Mouse (Mus musculus) MEL (cell line): ENCODE measurements around the gene Nudt8. TPM values are rescaled to one million over a fixed set of nuclear protein-coding genes. Genes with fewer than 3 reads are reported as not detected.

ENCODE experiments used
- DNase-seq: peaks from one replicate; pipeline ENCODE4 v3.0.0; 2011; ENCODE audit warnings: low read depth, low spot score
- H3K27ac ChIP-seq: 2 replicates; pipeline ENCODE4 v1.5.1; 2012; ENCODE audit warnings: low read depth, mild to moderate bottlenecking, control low read depth, low read length, moderate library complexity; ENCODE audit not compliant: control insufficient read depth
- H3K27me3 ChIP-seq, 2 experiments: fragments of 150-350 bp in 1 of 2; sonication (generic) in 1 of 2; 2 replicates each; pipeline ENCODE4 v1.6.1; 2012; ENCODE audit warnings: low read length in 2 of 2, mild to moderate bottlenecking in 2 of 2, improper control_type of control experiment in 1 of 2, moderate library complexity in 1 of 2; ENCODE audit not compliant: insufficient read depth in 2 of 2, control insufficient read depth in 1 of 2
- H3K36me3 ChIP-seq, 2 experiments: 2 replicates each; pipeline ENCODE4 v1.6.1; 2012 to 2014; ENCODE audit warnings: low read length in 2 of 2, improper control_type of control experiment in 1 of 2, inconsistent platforms in 1 of 2, mild to moderate bottlenecking in 1 of 2; ENCODE audit not compliant: insufficient read depth in 2 of 2, control insufficient read depth in 1 of 2
- H3K4me1 ChIP-seq, 2 experiments: fragments of 150-350 bp in 1 of 2; sonication (generic) in 1 of 2; 2 replicates each; pipeline ENCODE4 v1.6.1; 2012; ENCODE audit warnings: low read length in 2 of 2, improper control_type of control experiment in 1 of 2, mild to moderate bottlenecking in 1 of 2; ENCODE audit not compliant: insufficient read depth in 2 of 2, control insufficient read depth in 1 of 2
- H3K4me3 ChIP-seq, 2 experiments: fragments of 150-350 bp in 1 of 2; sonication (generic) in 1 of 2; 2 replicates each; pipeline ENCODE4 v1.5.1; 2012; ENCODE audit warnings: low read depth in 2 of 2, low read length in 2 of 2, mild to moderate bottlenecking in 2 of 2, moderate library complexity in 2 of 2, control low read depth in 1 of 2, improper control_type of control experiment in 1 of 2; ENCODE audit not compliant: control insufficient read depth in 1 of 2, insufficient read depth in 1 of 2
- H3K79me2 ChIP-seq: 2 replicates; pipeline ENCODE4 v1.6.1; 2012; ENCODE audit warnings: mild to moderate bottlenecking, low read length, moderate library complexity; ENCODE audit not compliant: control insufficient read depth, poor library complexity, insufficient read depth
- H3K9ac ChIP-seq: 2 replicates; pipeline ENCODE4 v1.6.1; 2012; ENCODE audit warnings: low read depth, mild to moderate bottlenecking, control low read depth, low read length, moderate library complexity; ENCODE audit not compliant: control insufficient read depth, poor library complexity, severe bottlenecking
- H3K9me3 ChIP-seq: fragments of 150-350 bp; sonication (generic); replicated peaks from 2 replicates; pipeline ENCODE4 v1.6.1; 2012; ENCODE audit warnings: mild to moderate bottlenecking, low read length, improper control_type of control experiment, moderate library complexity; ENCODE audit not compliant: insufficient read depth
- BHLHE40 ChIP-seq: IDR thresholded peaks from 2 replicates; pipeline ENCODE4 v1.6.1; 2012; ENCODE audit warnings: low read depth, mild to moderate bottlenecking, inconsistent platforms, low read length, improper control_type of control experiment, borderline replicate concordance
- CHD1 ChIP-seq: IDR thresholded peaks from 2 replicates; pipeline ENCODE4 v1.6.1; 2012; ENCODE audit warnings: low read depth, mild to moderate bottlenecking, inconsistent platforms, low read length, improper control_type of control experiment
- CTCF ChIP-seq, 3 experiments: IDR thresholded peaks in 2 of 3; conservative IDR thresholded peaks in 1 of 3; 2 replicates each; pipeline ENCODE4 v1.5.1; 2011 to 2012; ENCODE audit warnings: low read length in 3 of 3, low read depth in 2 of 3, mild to moderate bottlenecking in 2 of 3, improper control_type of control experiment in 1 of 3, inconsistent platforms in 1 of 3, mixed read lengths in 1 of 3, moderate library complexity in 1 of 3; ENCODE audit not compliant: control insufficient read depth in 1 of 3, insufficient read depth in 1 of 3, poor library complexity in 1 of 3, severe bottlenecking in 1 of 3
- ELF1 ChIP-seq: IDR thresholded peaks from 2 replicates; pipeline ENCODE4 v1.6.1; 2014; ENCODE audit warnings: low read depth, mild to moderate bottlenecking, inconsistent platforms, low read length, improper control_type of control experiment, moderate library complexity
- ETS1 ChIP-seq: IDR thresholded peaks from 2 replicates; pipeline ENCODE4 v1.6.1; 2012; ENCODE audit warnings: low read depth, mild to moderate bottlenecking, inconsistent platforms, low read length, improper control_type of control experiment, moderate library complexity
- MAFK ChIP-seq: IDR thresholded peaks from 2 replicates; pipeline ENCODE4 v1.6.1; 2011; ENCODE audit warnings: low read depth, mild to moderate bottlenecking, low read length, improper control_type of control experiment, borderline replicate concordance
- MXI1 ChIP-seq: IDR thresholded peaks from 2 replicates; pipeline ENCODE4 v1.6.1; 2011; ENCODE audit warnings: mild to moderate bottlenecking, low read depth, low read length, improper control_type of control experiment
- NRF1 ChIP-seq: IDR thresholded peaks from 2 replicates; pipeline ENCODE4 v1.6.1; 2014; ENCODE audit warnings: low read depth, mild to moderate bottlenecking, inconsistent platforms, low read length, improper control_type of control experiment, moderate library complexity; ENCODE audit not compliant: poor library complexity, insufficient read depth, severe bottlenecking
- SIN3A ChIP-seq: IDR thresholded peaks from 2 replicates; pipeline ENCODE4 v1.6.1; 2012; ENCODE audit warnings: low read length, improper control_type of control experiment, inconsistent platforms
- TAL1 ChIP-seq: IDR thresholded peaks from 2 replicates; pipeline ENCODE4 v1.6.1; 2012; ENCODE audit warnings: mild to moderate bottlenecking, inconsistent platforms, low read length, moderate library complexity, mixed read lengths
- USF1 ChIP-seq: IDR thresholded peaks from 2 replicates; pipeline ENCODE4 v1.6.1; 2014; ENCODE audit warnings: low read depth, mild to moderate bottlenecking, inconsistent platforms, low read length, improper control_type of control experiment, moderate library complexity
- USF2 ChIP-seq, 2 experiments: IDR thresholded peaks; 2 replicates each; pipeline ENCODE4 v1.6.1; 2011 to 2012; ENCODE audit warnings: improper control_type of control experiment in 2 of 2, low read length in 2 of 2, borderline replicate concordance in 1 of 2, inconsistent platforms in 1 of 2, low read depth in 1 of 2, mild to moderate bottlenecking in 1 of 2; ENCODE audit not compliant: insufficient read depth in 1 of 2
- ZC3H11A ChIP-seq: IDR thresholded peaks from 2 replicates; pipeline ENCODE4 v1.6.1; 2012; ENCODE audit warnings: low read depth, mild to moderate bottlenecking, inconsistent platforms, low read length, improper control_type of control experiment
- ZKSCAN1 ChIP-seq: IDR thresholded peaks from 2 replicates; pipeline ENCODE4 v1.6.1; 2012; ENCODE audit warnings: low read depth, mild to moderate bottlenecking, inconsistent platforms, low read length, improper control_type of control experiment, moderate library complexity
- polyA plus RNA-seq, 2 experiments: library from polyadenylated mRNA; stranded (reverse) in 1 of 2; unstranded in 1 of 2; fragments of >175 nt in 1 of 2; fragments of >200 nt in 1 of 2; gene quantifications; 2 replicates each; pipeline versions ENCODE4 v1.2.1 to v1.2.4; 2012; ENCODE audit warnings: low replicate concordance in 2 of 2, low read depth in 1 of 2; ENCODE audit not compliant: insufficient read length in 2 of 2, insufficient read depth in 1 of 2, missing spikeins in 1 of 2
- total RNA-seq: library from RNA; depleted of rRNA; stranded (reverse); fragments of 300-350 nt; gene quantifications from 2 replicates; pipeline ENCODE4 v1.2.3, GENCODE M21; 2012

The Nudt8 gene
- total and polyA plus RNA-seq, 3 experiments, result 58.1 to 71.5 TPM; not detected in 1

DNA sequence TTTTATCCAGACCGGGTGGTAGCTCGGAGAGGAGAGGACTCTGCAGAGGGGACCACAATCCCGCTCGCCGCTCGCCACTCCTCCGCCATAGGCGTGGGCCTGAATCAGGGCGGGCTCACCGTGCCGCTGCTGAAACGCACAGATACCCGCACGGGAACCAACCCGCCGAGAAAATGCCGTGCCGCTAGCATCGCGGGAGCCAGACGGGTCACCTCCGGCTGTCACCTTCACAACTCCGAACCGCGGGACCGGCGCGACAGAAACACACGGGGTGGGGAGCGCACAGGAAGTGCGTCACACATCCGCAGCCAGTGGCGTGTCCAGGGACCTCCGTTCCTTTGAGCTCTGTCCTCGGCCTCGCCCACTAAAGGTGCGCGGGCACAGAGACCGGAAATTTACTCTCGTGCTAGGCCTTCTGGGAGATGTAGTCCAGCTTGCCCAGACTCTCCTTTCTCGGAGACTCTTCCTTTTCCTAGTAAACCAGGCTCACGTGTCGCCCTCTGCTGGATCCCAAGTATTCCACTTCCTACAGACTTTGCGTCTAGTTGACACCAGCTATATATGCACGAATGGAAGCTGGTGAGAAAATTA is 12.1 kb downstream of the Nudt8 start, which contains the start of gene Ndufv1 (continued):
- TF ChIP-seq CTCF (IDR thresholded peaks at IDR 0.05 in 2 of 3, conservative IDR thresholded peaks at IDR 0.05 in 1 of 3; ENCODE audit: control insufficient read depth in 1 of 3, insufficient read depth in 1 of 3, low read depth in 2 of 3, low read length in 3 of 3, poor library complexity in 1 of 3, severe bottlenecking in 1 of 3) (peak; percentile 70 to 91 (median 73)), ETS1 (no peak)

DNA sequence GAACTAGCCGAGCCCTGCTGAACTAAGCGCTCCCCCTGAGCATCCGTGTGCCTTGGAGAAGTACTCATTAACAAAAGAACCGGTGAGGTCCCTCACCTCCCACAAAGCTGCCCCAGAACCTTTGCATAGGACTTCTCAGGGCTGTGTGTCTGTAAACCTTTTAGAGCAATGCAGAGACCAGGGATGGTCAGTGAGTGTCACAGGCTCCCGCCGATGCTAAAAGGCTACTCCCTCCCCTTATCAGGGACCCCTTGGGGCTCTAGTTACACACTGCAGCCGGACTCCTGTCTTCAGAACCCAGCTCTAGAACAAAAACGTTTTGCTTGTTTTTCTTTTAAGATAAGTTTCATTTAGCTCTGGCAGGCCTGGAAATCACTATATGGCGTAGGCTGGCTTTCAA is 12.7 kb downstream of the Nudt8 start:
- 0 out of 2 replicates have a peak, but pooled peaks have one; percentile 6 for TF ChIP-seq ETS1
- 0 out of 2 replicates have a peak, but pooled peaks have one; percentile 1 for TF ChIP-seq BHLHE40
- TF ChIP-seq USF2 (IDR thresholded peaks at IDR 0.05; ENCODE audit: borderline replicate concordance in 1 of 2, insufficient read depth in 1 of 2, low read depth in 1 of 2, low read length in 2 of 2), result no peak
- DNase-seq, result no peak
- H3K9ac ChIP-seq, result peak overlapping the region; percentile 70
- H3K4me3 ChIP-seq, result peak overlapping the region; percentile 42 to 88
- H3K9me3 ChIP-seq, result no peaks in the 10 kb centered on the region
- peaks cover 0 to 7% of the 10 kb centered on the region in 2 experiments; a peak in 2 of 4 replicates for H3K4me1 ChIP-seq
- H3K79me2 ChIP-seq, result peaks cover 10% of the 10 kb centered on the region
- no peaks in the 10 kb centered on the region for H3K27me3 ChIP-seq
- H3K27ac ChIP-seq, result peak overlapping the region; percentile 26; the same call in 1 of the 2 replicates
- H3K36me3 ChIP-seq, result peaks cover 0 to 8% of the 10 kb centered on the region in 2 experiments; a peak in 2 of 4 replicates

DNA sequence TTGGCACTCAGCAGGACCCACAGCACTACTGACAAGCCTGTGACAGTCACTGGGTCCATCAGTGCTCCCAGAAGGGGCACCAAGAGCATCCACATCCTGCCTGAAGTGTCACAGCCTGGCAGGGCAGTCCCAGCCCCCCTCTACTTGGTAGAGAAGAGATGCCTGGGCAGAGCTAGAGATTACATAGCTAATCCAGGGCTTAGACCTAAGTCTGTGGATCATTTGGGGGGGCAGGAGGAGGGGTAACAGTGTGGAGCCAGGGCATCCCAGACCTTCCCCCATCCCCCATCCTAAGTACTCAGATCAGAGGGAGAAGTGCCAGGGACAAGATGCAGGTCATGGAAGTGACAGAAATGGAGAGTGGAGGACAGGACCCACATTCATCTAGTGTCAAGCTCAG is 14.4 kb downstream of the Nudt8 start:
- peaks cover 0 to 8% of the 10 kb centered on the region in 2 experiments; a peak in 2 of 4 replicates for H3K36me3 ChIP-seq
- TF ChIP-seq CTCF (IDR thresholded peaks at IDR 0.05 in 2 of 3, conservative IDR thresholded peaks at IDR 0.05 in 1 of 3; ENCODE audit: control insufficient read depth in 1 of 3, insufficient read depth in 1 of 3, low read depth in 2 of 3, low read length in 3 of 3, poor library complexity in 1 of 3, severe bottlenecking in 1 of 3) (no peak), MXI1 (no peak), SIN3A (no peak), MAFK (no peak), ZC3H11A (no peak), NRF1 (no peak), USF2 (IDR thresholded peaks at IDR 0.05; ENCODE audit: borderline replicate concordance in 1 of 2, insufficient read depth in 1 of 2, low read depth in 1 of 2, low read length in 2 of 2) (no peak), USF1 (no peak), TAL1 (no peak), ELF1 (no peak), CHD1 (no peak), ZKSCAN1 (no peak)
- no peak overlapping the region for H3K27ac ChIP-seq
- H3K9ac ChIP-seq, result no peak overlapping the region
- no peaks in the 10 kb centered on the region for H3K27me3 ChIP-seq
- H3K4me1 ChIP-seq, result peaks cover 0 to 10% of the 10 kb centered on the region in 2 experiments; a peak in 2 of 4 replicates
- no peak for DNase-seq
- H3K9me3 ChIP-seq, result no peaks in the 10 kb centered on the region
- H3K79me2 ChIP-seq, result peaks cover 10% of the 10 kb centered on the region
- no peak overlapping the region for H3K4me3 ChIP-seq
